Mouse (Mus musculus) gastrocnemius, adult 18-20 months (tissue): ENCODE data around the gene Mrps15. TPM values are rescaled to one million over a fixed set of nuclear protein-coding genes. Genes with fewer than 3 reads are reported as not detected.
"Not testable (repeated sequence)": the region's sequence is repeated elsewhere in the genome, so short reads cannot be mapped to it uniquely, and the experiment has no call there.

Experiments
- DNase-seq: peaks from one replicate; pipeline ENCODE4 v3.0.0; 2021; ENCODE audit warnings: low spot score
- total RNA-seq, 2 experiments: library from RNA; stranded (reverse); gene quantifications; 2 replicates each; pipeline ENCODE4 v1.2.3; 2021

Mrps15 gene
- total RNA-seq, 2 experiments from 2014 or later: 79.5 to 80.7 TPM

DNA sequence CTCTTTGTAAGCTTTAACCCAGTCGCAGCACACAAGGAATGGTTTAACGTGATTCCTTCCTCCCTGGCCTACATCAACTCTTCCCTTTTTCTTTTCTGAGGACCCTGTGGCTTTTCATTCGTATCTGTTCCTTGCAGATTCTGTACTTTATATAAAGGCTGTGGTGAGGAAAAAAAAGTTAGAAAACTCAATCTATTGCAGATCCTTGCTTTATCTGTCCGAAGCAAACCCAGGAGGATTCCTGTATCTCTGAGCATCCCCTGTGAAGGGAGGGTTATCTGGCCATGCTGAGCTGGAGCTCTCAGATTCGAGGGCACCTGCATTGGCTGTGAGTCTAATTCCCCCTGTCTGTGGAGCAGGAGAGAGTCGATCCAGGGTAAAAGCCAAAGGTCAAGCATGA lies 22.1 kb downstream of the Mrps15 start:
- DNase-seq: no peak

DNA sequence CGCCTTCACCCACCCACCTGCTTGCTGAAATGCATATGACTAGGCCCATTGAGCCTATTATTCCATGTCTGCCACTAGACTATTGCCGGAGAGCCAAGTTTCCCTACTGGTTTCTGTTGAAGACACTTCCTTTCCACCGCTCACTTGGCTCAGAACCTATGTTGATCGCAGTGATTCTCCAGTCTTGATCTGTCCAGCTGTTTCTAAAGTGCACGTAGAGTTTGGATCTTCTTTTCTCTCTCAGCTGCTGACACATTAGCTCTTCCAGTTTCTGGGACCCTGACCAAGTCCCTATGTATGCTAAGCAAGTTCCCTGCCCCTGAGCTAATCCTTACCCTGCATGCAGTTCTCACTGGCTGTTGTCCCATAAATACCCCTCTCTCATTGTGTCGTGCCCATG lies 31.1 kb downstream of the Mrps15 start:
- DNase-seq: no peak

DNA sequence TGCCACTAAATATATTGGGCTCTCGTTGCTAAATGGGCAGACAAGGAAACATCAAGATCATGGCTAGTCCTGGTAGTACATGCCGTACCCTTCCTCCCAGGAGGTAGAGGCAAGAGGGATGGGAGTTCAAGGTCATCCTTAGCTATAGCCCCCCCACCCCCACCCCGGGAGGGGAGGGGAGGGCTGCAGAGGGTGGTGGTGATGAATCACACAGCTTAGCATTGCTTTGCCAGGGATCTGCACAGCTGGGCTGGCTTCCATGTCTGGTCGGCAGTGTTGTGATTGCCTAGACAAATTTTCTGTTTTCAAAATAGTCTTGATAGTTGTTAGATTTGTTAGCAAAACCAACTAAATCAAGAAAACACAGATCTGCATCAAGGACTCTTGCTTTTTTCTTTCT lies 32.5 kb downstream of the Mrps15 start:
- no peak for DNase-seq

DNA sequence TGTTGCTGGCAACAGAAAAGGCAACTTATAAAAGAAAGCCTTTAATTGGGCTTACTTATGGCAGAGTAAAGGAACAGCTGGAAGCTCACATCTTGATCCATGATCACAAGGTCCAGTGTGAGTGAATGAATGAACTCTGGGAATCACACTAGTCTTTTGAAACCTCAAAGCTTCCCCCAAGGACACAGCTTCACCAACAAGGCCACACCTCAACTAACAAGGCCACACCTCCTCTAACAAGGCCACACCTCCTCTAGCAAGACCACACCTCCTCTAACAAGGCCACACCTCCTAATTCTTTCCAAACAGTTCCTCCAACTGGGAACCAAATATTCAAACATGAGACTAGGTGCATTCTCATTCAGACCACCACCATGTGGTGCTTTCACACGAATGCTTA lies 34.9 kb downstream of the Mrps15 start:
- DNase-seq: no peak

DNA sequence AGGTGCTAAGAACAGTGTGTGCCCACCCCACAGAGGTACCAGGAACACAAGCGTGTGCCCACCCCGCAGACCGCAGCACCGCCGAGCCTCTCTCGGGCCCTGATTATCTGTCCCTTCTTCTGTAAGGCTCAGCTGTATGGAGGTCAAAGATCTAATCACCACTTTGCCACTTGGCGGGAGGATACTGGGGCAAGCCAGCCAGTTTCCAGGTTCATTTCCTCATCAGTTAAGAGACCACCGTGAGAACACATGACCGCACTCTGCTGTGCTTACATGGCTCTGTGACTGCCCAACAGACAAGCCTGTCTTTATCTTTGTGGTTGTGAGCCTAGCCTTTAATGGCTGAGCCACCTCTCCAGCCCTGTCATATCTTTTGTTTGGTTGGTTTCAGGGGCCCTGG lies 36.3 kb downstream of the Mrps15 start:
- DNase-seq: no peak

DNA sequence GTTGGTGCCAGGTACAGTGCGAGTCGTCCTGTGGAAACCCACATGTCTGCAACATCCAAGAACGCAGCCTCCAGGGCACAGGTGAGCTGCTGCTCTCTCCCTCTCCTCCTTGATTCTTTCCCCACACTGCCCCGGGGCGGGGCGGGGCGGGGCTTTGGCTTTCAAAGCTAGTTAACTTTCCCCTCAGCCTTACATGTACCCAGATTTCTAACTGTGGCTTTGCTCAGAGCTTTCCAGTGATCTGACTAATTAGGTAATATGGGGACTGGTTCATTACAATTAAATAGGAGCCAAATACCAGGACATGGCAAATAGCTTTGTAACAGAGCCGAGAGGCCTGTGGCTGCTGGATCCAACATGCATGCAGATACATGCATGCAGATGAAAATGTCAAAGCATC lies 37.7 kb downstream of the Mrps15 start:
- no peak for DNase-seq

DNA sequence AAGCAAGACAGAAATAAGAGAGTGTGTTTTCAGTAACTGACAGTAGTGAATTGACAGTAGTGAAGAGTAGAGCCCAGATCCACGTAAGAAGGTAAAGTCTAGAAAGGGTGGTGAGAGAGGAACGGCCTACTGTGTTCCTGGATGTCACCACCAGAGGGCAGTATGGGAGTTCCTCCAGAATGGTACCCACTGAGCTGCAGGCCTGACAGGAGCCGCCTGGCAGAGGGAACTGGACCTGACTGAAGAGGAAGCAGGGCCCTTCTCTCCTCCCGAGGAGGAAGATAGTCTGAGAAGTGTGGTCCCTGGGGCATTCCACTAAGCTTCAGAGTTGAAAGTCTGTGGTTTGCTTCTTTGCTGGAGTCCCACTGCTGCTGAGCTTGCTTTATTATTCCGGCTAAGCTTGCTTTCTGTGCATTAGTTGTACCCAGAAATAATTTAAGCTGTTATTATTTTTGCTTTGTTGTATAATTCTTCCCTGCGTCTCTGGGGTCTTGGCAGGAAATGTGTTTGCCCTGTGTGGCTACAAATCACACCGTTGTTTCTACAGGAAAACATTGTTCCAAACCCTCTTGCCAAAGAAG lies 39.4 kb downstream of the Mrps15 start:
- peak; percentile 86 for DNase-seq

DNA sequence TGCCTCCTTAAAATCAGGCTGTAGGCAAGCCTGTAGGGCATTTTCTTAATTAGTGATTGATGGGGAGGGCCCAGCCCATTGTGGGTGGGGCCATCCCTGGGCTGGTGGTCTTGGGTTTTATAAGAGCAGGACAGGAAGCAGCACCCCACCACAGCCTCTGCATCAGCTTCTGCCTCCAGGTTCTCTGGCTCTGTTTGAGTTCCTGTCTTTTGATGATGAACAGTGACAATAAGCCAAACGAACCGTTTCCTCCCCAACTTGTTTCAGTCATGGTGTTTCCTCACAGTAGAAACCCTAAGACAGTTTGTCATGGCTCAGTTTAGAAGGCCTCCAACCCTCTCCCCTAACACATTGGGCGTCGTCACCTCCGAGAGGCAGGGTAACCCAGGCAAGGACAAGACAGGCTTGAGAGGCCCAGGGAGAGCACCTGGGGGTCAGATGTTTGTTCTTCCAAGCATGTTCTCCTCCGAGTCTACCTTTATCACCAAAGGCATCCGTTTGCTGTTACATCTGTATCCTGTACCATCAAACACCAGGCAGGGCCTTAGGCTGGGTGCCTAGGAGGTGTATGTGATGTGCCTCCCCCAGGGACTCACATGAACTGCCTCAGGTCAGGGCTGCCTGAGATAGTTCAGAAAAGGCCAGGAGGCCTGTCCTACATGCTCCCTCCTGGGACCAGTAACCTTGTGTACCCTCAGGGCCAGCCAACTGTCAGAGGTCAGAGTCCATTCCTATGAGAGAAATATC lies 43.5 kb downstream of the Mrps15 start:
- no peak for DNase-seq

DNA sequence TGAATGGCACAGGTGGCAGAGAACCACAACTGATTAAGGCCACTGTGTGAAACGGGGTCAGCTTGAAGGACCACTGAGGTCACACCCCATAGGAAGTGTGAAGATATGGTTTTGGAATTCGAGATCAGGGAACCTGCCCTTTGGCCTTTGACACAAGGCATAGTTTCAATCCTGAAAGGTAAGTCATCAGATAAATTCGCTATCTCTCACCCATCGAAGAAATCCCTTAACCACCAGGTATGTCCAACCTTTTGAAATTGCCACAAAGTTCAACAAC lies 44.1 kb downstream of the Mrps15 start:
- DNase-seq: no peak

DNA sequence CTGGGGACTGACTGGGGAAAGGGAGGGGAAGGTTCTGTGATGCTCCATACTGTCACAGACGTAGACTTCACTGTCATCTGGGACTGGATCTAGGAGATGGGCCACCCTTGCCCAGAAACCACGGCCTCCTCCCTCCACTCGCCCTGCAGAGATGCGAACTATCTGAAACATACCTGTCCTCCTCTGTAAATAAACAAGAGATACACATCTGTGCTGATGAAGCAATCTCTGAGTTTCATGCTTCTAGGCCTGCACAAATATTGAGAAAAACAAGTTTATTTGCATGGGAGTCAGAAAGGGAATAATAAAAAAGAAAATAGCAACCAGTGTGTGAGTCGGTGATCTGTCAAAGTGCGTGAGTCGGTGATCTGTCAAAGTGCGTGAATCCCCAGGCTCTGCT lies 45.1 kb downstream of the Mrps15 start:
- no peak for DNase-seq

DNA sequence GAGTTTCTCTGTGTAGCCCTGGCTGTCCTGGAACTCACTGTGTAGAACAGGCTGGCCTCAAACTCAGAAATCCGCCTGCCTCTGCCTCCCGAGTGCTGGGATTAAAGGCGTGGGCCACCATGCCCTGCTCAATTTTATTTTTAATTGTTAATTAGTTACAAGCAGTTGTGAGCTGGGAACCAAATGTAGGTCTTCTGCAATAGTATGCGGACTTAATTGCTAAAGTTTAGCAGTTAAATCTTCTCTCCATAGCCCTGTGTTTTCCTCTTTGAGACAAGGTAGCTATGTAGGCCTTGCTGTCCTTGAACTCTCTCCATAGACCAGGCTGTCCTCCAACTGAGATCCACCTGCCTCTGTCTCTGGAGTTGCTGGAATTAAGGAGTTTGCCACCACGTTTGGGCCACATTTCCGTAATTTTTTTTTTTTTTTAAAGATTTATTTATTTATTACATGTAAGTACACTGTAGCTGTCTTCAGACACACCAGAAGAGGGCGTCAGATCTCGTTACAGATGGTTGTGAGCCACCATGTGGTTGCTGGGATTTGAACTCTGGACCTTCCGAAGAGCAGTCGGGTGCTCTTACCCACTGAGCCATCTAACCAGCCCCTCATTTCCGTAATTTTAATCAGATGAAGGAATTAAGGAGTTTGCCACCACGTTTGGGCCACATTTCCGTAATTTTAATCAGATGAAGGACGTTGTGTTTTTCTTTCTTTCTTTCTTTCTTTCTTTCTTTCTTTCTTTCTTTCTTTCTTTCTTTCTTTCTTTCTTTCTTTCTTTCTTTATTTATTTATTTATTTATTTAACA lies 49.1 kb downstream of the Mrps15 start:
- not testable (repeated sequence) for DNase-seq

DNA sequence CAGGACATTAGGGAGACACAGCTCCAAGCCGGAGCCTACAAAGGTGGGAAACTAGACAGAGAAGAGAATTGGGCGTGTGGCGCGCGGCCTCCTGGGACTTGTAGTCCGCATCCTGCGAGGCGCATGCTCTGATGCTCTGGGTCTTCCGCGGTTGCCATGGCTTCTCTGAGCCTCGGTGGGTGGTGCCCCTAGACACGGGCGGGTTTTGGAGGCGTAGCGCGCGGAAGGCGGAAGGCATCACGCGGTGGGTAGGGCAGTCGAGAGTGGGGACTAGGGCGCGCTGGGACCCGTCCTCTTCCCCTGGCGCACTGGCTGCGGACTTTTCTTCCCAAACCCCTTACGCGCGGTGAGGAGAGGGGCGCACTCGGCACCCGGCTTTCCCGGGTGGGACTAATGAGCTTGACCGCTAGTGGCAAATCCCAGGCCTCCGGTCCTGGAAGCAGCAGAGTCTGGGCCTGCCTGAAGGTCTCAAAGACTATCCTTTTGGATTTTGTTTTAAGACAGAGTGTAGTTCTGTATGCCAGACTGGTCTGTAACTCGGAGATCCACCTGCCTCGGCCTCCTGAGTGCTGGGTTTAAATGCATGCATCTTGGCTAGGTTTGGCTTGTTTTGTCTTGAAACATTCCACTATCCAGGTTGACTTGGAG lies 49.9 kb downstream of the Mrps15 start, which contains the start of gene Lsm10:
Gene Lsm10 (plus strand): TSS at position 160 of the 648 bp plus-strand sequence.
- DNase-seq: peak; percentile 94

DNA sequence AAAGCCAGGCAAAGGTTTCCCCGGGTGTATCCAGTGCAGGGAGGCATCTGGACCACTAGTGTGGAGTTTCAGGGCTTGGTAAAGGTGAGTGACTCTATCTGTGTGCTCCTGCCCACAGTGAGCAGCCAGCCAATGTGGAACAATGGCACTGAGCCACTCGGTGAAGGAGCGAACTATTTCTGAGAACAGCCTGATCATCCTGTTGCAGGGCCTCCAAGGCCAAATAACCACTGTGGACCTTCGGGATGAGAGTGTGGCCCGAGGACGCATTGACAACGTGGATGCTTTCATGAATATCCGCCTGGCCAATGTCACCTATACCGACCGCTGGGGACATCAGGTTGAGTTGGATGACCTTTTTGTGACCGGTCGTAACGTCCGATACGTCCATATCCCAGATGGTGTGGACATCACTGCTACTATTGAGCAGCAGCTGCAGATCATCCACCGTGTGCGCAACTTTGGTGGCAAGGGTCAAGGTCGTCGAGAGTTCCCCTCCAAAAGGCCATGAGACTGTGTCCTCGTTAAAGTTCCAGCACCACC lies 51.1 kb downstream of the Mrps15 start:
- no peak for DNase-seq

DNA sequence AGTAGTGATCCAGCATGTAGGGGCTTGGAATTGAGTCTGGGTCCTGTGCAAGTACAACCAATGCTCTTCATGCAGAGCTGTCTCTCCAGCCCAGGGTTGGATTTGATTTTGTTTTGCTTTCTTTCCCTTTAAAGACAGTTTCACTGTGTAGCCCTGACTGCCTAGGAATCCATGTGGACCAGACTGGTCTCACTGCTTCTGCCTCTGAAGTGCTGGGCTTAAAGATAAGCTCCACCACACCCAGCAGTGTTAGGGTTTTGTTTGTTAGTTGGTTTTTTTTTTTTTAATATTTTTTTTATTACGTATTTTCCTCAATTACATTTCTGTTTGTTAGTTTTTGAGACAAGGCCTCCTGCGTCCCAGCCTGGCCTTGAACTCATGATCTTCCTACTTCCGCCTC lies 52.6 kb downstream of the Mrps15 start:
- no peak for DNase-seq

DNA sequence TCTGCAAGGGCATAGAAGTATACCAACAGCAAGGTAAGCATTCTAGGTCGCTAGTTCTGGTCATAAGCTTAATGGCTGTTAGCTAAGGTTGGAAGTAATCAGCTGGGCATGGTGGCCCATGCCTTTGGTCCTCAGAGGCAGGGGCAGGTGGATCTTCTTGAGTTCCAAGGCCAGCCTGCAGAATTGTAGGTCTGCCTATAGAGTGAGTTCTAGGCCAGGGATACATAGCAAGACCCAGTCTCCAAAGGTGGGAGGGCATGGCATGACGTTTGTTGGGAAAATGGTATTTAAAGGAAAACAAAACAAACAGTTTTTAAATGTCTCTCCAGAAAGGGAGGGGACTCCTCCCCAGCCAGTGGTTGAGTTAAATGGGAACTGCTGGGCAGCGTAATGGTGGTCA lies 54.0 kb downstream of the Mrps15 start:
- no peak for DNase-seq

DNA sequence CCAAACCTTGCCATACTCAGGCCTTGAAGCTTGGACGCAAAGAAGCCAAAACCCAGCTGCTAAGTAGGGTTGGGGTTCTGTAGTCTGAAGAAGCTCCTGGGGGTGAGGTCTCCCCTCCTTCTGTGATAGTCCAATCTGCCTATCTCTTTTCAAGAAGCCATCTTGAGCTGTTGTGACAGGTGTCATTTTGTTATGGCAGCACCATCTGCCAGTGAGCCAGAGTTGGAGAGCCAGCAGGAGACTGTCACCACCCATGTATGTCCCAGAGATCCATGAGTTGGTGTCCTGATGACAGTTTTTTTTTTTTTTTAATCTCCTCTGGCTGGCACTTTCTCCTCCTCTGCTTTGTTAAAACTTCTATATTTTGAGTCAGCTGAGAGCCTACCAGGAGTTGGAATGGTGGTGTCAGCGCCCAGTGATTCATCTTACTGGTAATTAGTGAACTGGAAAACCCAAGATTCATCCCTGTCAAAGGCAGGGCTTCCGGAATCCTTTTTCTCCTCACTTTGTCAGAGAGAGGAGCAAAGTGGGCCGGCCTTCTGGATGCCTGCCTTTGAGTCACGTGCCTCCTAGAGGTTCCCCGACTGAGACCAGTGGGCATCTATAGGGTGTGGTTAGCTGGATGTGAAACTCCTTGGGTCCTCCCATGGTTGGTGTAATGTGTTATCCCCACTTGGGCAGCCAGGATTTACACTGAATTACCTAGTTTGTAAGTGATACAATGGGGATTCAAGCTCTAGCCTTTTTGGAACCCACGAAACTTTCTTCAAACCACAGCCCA lies 55.5 kb downstream of the Mrps15 start:
- no peak for DNase-seq

DNA sequence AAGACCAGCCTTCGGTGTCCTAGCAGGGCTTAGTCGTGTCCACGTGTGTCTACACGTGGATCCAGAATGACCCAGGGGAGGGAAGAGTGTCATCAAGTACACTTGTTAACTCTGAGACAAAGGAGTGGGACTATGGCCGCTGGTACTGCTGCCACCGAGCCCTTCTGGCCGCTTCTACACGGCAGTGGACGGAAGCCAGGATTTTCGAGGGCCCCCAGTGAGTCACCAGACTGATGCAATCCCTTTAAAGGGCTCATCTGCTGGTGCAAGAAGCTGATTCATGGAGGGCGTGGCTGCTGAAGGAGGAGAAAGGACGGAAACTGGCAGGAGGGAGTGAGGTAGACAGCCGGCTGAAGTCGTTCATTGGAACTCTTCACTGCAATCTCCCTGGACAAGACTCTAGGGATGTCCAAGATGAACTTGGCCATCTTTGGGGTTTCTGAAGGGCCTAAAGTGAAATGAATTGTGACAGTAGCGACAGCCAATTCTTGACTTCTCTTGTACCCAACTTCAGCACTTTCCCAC lies 56.4 kb downstream of the Mrps15 start:
- DNase-seq: peak; percentile 95

DNA sequence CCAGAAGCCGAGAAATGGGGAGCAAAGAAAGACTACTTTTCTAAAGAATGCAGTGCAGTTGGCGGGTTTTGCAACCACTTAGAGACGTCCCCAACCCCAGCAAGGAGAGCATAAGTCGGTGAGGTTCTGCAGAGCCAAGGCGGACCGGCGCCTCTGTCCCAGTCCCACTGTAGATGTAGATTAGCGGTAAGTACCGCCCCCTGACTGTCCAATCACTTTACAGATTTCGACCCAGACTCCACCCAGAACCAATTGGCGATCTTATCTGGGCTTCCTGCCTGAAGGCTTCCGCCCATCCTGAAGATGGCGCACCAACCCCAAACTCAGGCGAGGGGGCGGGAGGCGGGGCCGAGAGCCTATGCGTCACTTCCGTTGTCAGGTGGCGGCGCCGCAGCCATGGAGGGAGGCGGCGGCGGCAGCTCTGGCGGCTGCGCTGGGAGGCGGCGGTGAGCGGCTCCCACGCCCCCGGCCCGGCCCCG lies 56.9 kb downstream of the Mrps15 start, which contains the start of gene Stk40:
Gene Stk40 (plus strand): TSS at position 368 of the 479 bp plus-strand sequence.
- DNase-seq: peak; percentile 97

DNA sequence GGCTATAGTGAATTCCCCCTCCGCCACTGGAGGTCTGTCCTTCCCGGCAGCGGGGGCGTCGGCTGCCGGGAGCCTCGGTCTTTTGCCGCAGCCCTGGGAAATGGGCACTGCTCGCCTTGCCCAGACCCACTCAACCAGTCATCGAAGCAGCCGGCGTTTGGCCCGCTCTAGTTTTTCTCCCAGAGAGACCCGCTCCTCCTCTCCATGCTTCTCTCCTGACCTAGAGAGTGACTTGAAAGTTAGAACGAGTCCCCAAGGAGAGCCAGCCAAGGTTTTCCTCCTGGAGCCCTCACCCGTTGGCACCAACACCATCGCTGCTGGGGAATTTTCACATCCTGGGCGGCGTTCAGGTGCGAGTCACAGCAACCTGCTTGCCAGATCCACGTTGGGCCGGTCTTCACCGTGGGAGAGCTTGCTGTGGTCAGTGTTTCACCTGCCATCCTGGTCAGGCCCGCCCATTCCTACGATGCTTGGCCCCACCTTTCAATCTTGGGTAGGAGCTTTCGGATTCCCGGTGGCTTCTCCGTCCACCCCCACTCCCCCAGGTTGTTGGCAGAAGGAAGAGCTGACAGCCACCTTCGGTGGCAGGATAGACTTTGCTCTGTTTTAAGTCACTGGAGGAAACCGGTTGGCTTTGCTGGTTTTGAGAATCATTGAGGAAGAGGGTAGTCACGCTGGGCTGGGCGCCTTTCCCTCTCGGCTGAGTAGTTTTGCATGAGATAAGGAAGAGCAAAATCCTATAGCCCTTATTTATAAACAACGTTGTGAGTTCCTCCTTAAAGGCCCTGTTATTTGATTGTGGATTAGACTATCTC lies 57.7 kb downstream of the Mrps15 start:
- DNase-seq: no peak
